26 mouse cellular contexts compared by ENCODE assay signal in genomic region chr16:76344761-76345368, GRCm38 (mm10). TPM values are rescaled to one million over a fixed set of nuclear protein-coding genes. Genes with fewer than 3 reads are reported as not detected.
DNase-seq lines count a peak whose midpoint lies in the region; ATAC-seq and TF ChIP-seq lines count a peak whose summit lies in the region.
"Had no signal": no experiment of that assay in that cellular context is flagged by ENCODE, and none has a peak within 500 bp of the region (broad histone marks: within the 10 kb centered on the region; RNA-seq: fewer than 3 reads in every experiment).

No protein-coding gene starts in this region.

- H3K4me2 ChIP-seq in kidney, embryonic 15.5 days, result no peak overlapping the region
- no peak overlapping the region for H3K4me2 ChIP-seq in liver, embryonic 12.5 days
- no peak overlapping the region for H3K4me2 ChIP-seq in liver, postnatal 0 days (ENCODE audit: low read depth, low read length)
- H3K4me2 ChIP-seq: embryonic facial prominence, embryonic 12.5 days; embryonic facial prominence, embryonic 15.5 days; heart, embryonic 11.5 days; hindbrain, embryonic 13.5 days; intestine, embryonic 15.5 days had no signal

- peaks cover 57% of the 10 kb centered on the region for H3K36me3 ChIP-seq in kidney, embryonic 15.5 days
- peaks cover 85% of the 10 kb centered on the region for H3K36me3 ChIP-seq in liver, embryonic 12.5 days
- peaks cover 11% of the 10 kb centered on the region; the same call in 1 of the 2 replicates for H3K36me3 ChIP-seq in liver, postnatal 0 days (replicated peaks; ENCODE audit: insufficient read depth, low read length)

- H3K9me3 ChIP-seq in kidney, embryonic 15.5 days (replicated peaks), result 0 out of 2 replicates have a peak, but pooled peaks cover 4% of the 10 kb centered on the region
- no peaks in the 10 kb centered on the region; the same call in none of the 2 replicates for H3K9me3 ChIP-seq in liver, embryonic 12.5 days (replicated peaks)
- no peaks in the 10 kb centered on the region; the same call in 1 of the 2 replicates for H3K9me3 ChIP-seq in liver, postnatal 0 days (ENCODE audit: low read length)
- H3K9me3 ChIP-seq: hindbrain, embryonic 13.5 days; intestine, embryonic 15.5 days had no signal

- ATAC-seq in kidney, embryonic 15.5 days (replicated peaks; ENCODE audit: low FRiP score), result peak; percentile 57; the same call in 1 of the 2 replicates
- ATAC-seq in liver, embryonic 12.5 days, result no peak
- ATAC-seq in liver, postnatal 0 days, result no peak
- ATAC-seq: activated CD4-positive, CD25-positive, alpha-beta regulatory T cell, adult 4 months; CD4-positive, CD25-positive, alpha-beta regulatory T cell, adult 4 months; forebrain, embryonic 14.5 days; forebrain, postnatal 0 days; hindbrain, embryonic 16.5 days; intestine, embryonic 15.5 days; Patski had no signal

- WGBS in kidney, embryonic 15.5 days, result 73% methylated on average over 3 of the region's 3 CpGs
- WGBS in liver, embryonic 12.5 days (ENCODE audit: insufficient replicate concordance), result 97% methylated on average over 3 of the region's 3 CpGs
- WGBS in liver, postnatal 0 days (ENCODE audit: insufficient replicate concordance), result 88% methylated on average over 3 of the region's 3 CpGs

- TF ChIP-seq EP300 in liver, postnatal 0 days (IDR thresholded peaks at IDR 0.05; ENCODE audit: low read depth), result no peak

- DNase-seq in kidney, postnatal 10 days, result no peak
- DNase-seq in liver, postnatal 0 days, result no peak
- DNase-seq in ES-CJ7 (ENCODE audit: low read depth, low spot score) (peak; percentile 55), ZHBTc4 (ENCODE audit: low read depth, low spot score) (peak; percentile 63)
- DNase-seq in adrenal gland, adult 8-10 months, result no peak
- DNase-seq: adrenal gland, postnatal 10 days; adrenal gland, postnatal 36 days; cerebellum, adult 18-20 months; cerebellum, adult 9-10 months; cerebellum, postnatal 14 days; forebrain, postnatal 0 days; gastrocnemius, postnatal 10 days; gastrocnemius, postnatal 36 days had no signal

- no peak overlapping the region for H3K9ac ChIP-seq in kidney, embryonic 15.5 days
- no peak overlapping the region for H3K9ac ChIP-seq in liver, embryonic 12.5 days
- H3K9ac ChIP-seq in liver, postnatal 0 days (replicated peaks), result no peak overlapping the region
- H3K9ac ChIP-seq: embryonic facial prominence, embryonic 12.5 days; embryonic facial prominence, embryonic 15.5 days; forebrain, postnatal 0 days; hindbrain, embryonic 13.5 days; intestine, embryonic 15.5 days had no signal

- no peak for TF ChIP-seq CTCF in liver, postnatal 0 days (IDR thresholded peaks at IDR 0.05; ENCODE audit: low read depth)

- no peak overlapping the region for H3K27ac ChIP-seq in kidney, embryonic 15.5 days
- peak overlapping the region; percentile 40; the same call in 1 of the 2 replicates for H3K27ac ChIP-seq in liver, embryonic 12.5 days
- no peak overlapping the region for H3K27ac ChIP-seq in liver, postnatal 0 days (ENCODE audit: low read depth)
- H3K27ac ChIP-seq: embryonic facial prominence, embryonic 12.5 days; embryonic facial prominence, embryonic 15.5 days; hindbrain, embryonic 10.5 days; hindbrain, embryonic 13.5 days; intestine, embryonic 15.5 days had no signal

- no peak overlapping the region for H3K4me3 ChIP-seq in kidney, embryonic 15.5 days (replicated peaks)
- no peak overlapping the region for H3K4me3 ChIP-seq in liver, embryonic 12.5 days
- no peak overlapping the region for H3K4me3 ChIP-seq in liver, postnatal 0 days (ENCODE audit: low read depth, low read length)
- H3K4me3 ChIP-seq: embryonic facial prominence, embryonic 12.5 days; embryonic facial prominence, embryonic 15.5 days; hindbrain, embryonic 10.5 days; hindbrain, embryonic 13.5 days; intestine, embryonic 15.5 days had no signal

- 0 out of 2 replicates have a peak, but pooled peaks cover 6% of the 10 kb centered on the region for H3K4me1 ChIP-seq in kidney, embryonic 15.5 days
- H3K4me1 ChIP-seq in liver, embryonic 12.5 days, result peaks cover 74% of the 10 kb centered on the region
- H3K4me1 ChIP-seq in liver, postnatal 0 days (ENCODE audit: insufficient read depth), result peaks cover 15% of the 10 kb centered on the region
- H3K4me1 ChIP-seq: embryonic facial prominence, embryonic 12.5 days; embryonic facial prominence, embryonic 15.5 days had no signal

- no peaks in the 10 kb centered on the region for H3K27me3 ChIP-seq in kidney, embryonic 15.5 days
- no peaks in the 10 kb centered on the region for H3K27me3 ChIP-seq in liver, embryonic 12.5 days (replicated peaks)
- no peaks in the 10 kb centered on the region for H3K27me3 ChIP-seq in liver, postnatal 0 days (ENCODE audit: insufficient read depth, low read length)
- H3K27me3 ChIP-seq: embryonic facial prominence, embryonic 12.5 days; embryonic facial prominence, embryonic 15.5 days; hindbrain, embryonic 13.5 days; intestine, embryonic 15.5 days; Patski had no signal

RNA-seq across cellular contexts. Expression of gene Nrip1, which starts 28.8 kb away (rescaled TPM):
- polyA plus RNA-seq in kidney, embryonic 15.5 days (2015; fragmentation: Nextera tagmentation; extraction: Ambion mirVana), result 55.0 and 58.3 TPM in 2 replicates
- polyA plus RNA-seq in liver, embryonic 12.5 days (2016; fragmentation: Nextera tagmentation; extraction: Ambion mirVana), result 32.0 and 32.1 TPM in 2 replicates
- 9.6 and 11.2 TPM in 2 replicates for polyA plus RNA-seq in liver, postnatal 0 days (2015; fragmentation: Nextera tagmentation; extraction: Ambion mirVana)
- total RNA-seq in adrenal gland, adult 8-10 months (2022), result 100 to 1,000 TPM in 2 of 4 experiments, 10 to 100 TPM in 2; 86.7 to 143 (median 105) TPM

Comparison
In these comparisons a context has a peak if more than half of its experiments do, and no peak if none do; other contexts are left out.
1. DNase-seq: peak in ES-CJ7 (single experiment) and ZHBTc4 (single experiment); none in kidney, postnatal 10 days (single experiment), liver, postnatal 0 days (single experiment) and adrenal gland, adult 8-10 months (single experiment).